Mouse (Mus musculus) thymus, postnatal 4 days (tissue): ENCODE measurements around the gene Emilin3.
"Not testable (repeated sequence)": the region's sequence is repeated elsewhere in the genome, so short reads cannot be mapped to it uniquely, and the experiment has no call there.

Experiments
- DNase-seq: peaks from one replicate; pipeline ENCODE4 v3.0.0; 2021

Gene Emilin3

DNA sequence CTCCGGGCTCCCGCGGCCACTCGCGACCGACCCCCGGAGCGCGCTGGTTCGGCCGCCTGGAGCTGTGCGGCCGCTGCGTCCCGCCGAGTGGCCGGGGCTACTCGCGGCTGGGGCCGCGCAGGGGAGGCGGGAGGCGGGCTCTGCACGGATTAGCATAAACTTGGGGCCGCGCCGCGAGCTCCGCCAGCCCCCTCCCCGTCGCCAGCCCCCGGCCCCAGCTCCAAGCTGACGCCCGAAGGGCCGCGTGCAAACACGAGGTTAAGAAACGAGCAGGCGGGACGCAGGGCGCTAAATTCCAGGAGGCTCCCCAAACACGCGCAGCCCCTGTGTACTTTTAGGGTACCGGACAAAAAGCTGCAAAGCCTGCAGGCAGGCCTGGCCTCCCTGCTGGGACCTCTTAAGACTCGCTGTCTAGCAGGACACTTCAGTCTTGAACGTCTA is at the start of gene Emilin3:
Gene Emilin3, minus strand, starts transcription at position 98 of the 441 bp plus-strand sequence.
- no peak for DNase-seq

DNA sequence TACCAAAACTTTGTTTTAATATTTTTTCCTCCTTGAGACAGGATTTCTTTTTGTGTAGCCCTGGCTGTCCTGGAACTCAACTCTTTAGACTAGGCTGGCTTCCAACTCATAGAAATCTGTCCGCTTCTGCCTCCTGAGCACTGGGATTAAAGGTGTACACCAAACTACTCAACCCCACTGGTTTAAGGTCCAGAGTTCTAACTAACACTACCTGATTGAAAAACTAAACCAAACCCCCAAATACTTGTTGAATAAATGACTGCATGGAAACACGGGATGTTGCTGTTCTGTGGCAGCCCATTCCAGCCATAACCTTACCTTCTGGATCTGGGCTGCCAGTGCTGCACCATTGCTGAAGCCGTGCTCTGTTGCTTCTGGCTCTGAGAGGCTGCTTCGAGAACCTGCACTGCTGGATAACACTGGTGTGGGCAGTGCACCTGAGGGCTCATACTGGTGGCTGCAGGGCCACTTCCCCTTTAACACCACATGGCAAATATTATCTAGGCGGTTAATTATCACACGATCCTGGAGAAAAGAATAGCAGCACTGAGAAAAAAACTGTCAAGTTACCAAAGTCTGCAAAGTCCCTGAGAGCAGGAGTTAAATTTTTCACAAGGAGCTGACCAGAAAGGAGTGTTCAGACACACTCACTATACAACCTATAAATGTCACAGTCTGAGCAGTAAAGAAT is 49.0 kb upstream of the Emilin3 start:
- DNase-seq, result no peak

DNA sequence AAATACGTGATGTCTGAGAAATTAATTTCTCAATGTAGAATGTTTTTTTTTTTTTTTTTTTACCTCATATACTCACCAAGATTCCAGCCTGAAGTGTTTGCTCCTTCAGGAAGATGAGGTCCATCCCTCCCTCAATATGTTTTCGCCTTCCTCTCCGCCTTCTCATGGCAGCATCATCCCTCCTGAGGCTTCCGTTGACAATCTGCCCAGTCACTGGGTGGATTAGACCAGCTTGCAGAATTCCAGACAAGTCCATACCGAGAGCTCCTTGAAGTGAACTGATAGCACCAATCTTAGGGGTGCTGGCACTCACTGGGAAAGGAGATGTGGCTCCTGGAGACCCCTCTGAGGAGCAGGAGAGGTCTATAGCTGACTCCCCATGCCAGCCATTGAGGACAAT is 47.8 kb upstream of the Emilin3 start:
- DNase-seq, result no peak

DNA sequence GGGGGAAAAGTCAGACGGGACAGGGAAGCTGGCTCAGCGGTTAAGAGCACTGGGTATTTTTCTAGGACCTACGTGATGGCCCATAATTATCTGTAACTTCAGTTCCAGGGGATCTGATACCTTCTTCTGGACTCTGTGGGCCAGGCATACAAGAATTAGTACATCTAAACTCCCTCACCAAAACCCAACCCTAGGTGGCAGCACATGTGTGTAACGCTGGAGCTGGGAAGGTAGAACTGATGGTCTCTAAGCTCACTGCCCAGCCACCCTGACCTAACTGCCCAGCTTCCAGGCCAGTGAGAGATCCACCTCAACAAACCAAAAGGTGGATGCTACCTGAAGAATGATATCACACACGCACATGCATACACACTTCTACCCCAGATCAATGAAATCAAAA is 46.6 kb upstream of the Emilin3 start:
- DNase-seq, result peak; percentile 27

DNA sequence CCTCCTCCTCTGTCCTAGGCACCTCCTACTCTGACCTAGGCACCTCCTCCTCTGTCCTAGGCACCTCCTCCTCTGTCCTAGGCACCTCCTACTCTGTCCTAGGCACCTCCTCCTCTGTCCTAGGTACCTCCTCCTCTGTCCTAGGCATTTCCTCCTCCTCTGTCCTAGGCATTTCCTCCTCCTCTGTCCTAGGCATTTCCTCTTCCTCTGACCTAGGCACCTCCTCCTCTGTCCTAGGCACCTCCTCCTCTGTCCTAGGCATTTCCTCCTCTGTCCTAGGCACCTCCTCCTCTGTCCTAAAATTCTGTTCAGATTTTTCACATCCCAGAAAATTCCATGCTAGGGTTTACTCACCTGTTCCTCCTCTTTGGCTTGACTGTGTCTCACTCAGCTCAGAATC is 45.7 kb upstream of the Emilin3 start:
- DNase-seq, result not testable (repeated sequence)

DNA sequence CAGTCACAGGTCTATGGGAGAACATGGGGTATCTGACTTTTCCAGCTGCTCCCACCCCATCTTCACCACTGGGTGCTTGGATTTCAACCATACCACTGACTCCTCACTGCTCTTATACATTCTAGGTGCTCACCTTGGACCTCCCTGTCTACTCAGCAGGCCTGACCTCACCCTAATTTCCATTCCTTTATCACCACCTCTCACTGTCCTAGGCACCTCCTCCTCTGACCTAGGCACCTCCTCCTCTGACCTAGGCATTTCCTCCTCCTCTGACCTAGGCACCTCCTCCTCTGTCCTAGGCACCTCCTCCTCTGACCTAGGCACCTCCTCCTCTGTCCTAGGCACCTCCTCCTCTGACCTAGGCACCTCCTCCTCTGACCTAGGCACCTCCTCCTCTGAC is 45.2 kb upstream of the Emilin3 start:
- not testable (repeated sequence) for DNase-seq

DNA sequence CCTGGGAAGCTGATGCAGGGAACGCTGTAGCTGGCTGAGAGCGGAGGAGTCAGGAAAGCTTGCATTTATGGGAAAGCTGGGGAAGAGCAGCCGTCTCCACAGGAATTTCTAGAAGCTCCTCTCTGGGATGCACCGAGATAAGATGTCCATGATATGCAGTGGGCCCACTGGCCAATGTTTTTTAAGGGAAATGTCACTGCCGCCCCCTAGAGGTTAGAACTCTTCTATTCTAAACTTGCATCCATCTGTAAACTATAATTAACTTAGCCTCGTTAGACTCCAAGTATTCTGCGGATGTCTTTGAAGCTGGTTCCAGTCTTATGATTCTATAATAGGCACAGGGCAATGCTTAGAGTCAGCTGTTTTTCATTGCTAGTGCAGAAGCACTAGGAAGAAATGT is 43.2 kb upstream of the Emilin3 start:
- DNase-seq, result no peak

DNA sequence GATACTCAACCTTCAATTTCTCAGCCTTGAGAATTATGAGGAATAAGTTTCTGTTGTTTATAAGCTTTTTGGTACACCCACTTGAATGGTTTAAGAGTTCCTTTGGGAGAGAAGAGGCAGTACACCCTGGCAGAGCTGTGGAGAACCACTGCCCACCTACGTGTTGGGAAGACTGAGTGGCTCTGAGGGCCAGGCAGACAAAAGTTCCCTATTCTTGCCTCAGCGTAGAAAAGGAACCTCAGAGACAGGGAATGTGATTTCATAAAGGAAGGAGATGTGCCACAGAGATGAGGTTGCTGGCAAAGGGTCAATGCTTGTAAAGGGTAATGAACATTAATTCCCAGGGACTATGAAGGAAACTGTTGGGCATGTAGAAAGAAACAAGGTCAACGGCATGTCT is 42.4 kb upstream of the Emilin3 start:
- DNase-seq, result no peak

DNA sequence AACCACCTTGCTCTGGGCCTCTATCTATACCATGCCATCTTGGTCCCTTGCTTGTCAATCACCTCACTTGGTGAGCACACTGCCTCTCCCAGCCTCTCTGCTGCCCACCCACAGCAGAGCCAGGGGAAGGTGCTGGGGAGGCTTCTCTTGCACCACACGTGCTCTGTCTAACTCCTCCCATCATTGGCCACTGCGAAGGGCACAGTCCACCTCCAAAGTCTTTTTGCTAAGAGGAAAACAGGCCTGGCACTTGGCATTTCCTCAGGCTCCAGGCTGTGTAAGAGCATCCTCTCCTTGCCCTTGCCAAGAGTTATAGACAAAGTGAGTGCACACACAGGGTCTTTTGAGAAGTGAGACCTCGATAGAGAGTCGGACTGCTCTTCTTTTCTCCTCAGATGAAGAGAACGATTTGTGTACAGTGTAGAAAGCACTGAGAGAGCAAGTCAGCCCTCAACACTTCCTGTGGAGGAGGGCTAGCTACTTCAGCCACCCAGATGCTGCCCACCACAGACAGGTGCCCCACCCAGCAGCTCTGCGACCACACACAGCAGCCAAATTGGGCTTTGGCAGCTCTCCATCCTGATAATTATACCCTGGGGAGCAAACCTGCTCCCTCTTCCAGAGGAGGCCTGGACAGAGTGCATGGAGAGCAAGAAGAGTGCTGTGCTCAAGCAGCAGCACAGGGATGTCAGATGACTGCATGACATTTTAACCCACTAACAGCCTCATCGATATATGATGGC is 41.2 kb upstream of the Emilin3 start:
- no peak for DNase-seq

DNA sequence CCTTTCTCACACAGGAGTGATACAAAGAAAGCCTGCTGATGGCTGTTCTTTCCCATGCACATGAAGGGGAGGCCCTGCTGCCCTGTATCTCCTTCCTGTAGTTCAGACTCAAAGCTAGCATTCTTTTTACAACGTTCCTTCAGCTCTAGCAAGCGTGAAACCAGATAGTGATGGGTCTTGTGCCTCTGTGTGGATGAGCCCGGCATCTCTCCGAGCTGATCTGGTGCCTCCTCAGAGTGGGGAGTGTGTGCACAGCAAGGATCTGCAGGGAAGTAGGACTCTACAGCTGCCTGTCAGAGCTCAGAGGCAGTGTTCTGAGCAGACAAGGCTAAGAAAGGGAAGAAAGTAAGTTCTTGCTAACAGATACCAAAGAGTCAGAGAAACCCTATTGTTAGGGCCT is 39.5 kb upstream of the Emilin3 start:
- no peak for DNase-seq

DNA sequence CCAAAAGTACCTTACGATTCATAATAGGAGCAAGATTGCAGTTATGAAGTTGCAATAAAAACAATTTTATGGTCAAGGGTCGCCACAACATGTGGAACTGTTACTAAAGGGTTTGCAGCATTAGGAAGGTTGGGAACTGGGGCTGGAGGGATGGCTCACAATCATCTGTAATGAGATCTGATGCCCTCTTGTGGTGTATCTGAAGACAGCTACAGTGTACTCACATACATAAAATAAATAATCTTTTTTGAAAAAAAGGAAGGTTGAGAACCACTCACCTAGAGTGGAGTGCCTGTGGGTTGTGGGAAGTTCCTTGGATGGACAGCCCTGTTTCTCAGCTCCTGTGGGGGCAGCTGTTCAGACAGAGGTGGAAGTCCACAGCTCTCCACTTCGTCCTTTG is 30.3 kb upstream of the Emilin3 start:
- no peak for DNase-seq

DNA sequence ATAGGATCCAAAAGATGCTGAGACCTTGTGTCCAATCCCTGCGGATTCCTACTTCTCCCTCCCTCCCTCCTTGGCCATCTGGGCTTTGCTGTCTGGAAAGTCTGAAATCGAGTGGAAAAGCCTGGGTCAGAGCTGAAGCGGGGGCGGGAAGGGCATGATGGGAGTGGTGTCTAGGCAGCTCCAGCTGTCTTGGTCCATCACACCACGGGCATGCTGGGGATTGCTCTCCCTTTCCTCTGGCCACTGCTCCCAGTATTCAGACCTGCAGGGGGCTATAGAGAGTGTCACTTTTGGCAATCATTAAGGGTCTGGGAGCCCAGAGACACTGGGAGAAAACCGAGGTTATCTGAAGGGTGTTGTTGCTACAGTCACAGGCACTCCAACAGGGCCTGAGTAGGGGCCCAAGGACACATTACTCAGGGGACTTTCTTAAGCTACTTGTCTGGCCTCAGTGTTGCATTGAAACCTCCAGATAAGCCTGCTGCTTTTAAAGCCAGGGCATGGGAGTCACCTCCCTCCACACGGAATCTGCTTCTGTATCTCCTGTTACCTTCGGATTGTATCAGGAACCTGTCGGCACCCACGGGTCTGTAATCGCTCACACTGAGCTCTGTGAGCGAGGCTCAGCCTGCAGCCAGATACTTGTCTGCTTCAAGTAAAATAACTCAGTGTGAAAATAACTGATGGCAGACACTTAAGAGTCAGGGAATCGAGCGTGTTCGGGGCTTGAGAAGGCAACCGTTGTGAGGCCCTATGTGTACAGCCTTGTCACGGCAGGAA is 29.0 kb upstream of the Emilin3 start:
- no peak for DNase-seq

DNA sequence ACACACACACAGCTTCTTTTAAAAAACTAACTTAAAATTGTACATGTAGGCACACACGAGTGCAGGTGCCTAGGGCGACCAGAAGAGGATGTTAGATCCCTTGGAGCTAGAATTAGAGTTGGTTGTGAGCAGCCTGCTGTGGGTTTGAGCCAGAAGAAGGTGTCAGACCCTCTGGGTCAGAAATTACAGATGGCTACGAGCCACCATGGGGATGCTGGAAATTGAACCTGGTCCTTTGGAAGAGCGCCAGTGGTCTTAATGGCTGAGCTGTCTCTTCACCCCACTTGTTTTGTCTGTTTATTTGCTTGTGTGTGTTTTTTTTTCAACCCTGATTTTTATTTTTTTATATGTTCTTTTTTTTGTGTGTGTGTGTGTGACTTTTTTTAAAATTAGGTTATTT is 22.3 kb upstream of the Emilin3 start:
- no peak for DNase-seq

DNA sequence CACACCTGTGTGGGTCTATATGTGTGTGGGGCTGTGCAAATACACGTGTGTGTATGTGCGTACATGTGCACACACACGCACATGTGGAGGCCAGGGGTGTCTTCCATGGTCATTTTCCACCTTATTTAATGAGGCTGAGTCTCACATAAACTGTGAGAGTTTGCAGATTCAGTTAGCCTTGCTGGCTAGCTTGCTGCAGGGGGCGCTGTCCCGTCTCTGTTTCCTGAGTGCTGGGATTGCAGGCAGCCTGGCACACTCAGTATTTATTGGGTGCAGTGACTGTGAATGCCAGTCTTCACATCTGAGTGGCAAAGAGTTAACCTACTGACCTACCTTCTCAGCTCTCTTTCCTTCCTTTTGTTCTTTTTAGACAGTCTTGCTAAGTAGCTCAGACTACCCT is 21.8 kb upstream of the Emilin3 start:
- DNase-seq, result peak; percentile 38

DNA sequence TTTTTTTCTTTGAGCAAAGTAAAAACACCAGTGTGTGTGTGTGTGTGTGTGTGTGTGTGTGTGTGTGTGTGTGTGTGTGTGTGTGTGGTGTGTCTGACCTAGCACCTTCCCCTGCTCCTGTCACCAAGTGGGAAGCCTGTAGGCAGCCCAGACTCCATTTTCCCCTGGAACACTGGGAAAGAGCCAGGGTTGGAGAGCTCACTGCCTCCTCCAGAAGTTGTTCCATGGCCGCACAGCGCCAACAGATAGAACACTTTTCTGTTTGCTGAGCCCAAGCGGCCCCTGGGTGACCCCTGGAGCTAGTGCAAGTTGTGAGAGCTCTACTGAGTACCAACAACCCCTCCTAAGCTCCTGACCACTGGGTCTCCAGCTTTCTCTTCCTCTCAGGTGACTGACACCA is 20.9 kb upstream of the Emilin3 start:
- DNase-seq, result no peak

DNA sequence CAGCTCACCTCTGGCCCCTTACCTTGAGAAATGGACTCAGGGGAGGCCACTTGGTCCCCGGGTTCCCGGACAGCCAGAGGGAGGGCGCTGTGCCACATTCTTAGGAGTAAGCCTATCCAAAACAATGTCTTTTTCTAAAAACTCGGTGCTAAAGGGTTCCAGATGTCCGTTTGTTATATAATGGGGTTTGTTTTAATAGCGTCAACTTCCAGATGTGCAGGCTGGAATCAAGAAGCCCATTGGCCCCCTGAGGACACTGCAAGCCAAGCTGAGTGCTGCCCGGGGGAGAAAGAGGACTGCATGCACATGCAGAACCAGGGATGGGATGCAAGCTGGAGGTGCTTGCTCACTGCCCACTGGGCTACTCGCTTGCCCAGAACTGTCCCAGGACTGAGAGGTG is 20.2 kb upstream of the Emilin3 start:
- no peak for DNase-seq

DNA sequence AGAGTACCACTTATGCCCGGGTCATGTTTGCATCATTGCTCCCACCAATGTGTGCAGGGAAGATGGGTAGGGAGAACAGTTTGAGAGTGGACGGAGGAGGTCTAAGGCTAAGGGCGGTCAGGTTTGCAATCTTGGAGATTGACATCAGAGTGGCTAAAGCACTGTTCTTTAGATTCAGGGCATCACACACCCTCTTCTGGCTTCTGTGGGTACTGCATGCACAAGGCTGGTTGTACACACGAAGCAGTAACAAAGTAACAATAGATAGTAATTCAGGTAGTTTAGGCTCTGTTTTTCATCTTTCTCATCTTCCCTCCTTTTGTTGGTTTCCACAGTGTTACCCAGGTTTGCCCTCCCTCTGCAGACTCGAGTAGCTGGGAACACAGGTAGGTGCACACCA is 19.2 kb upstream of the Emilin3 start:
- DNase-seq, result no peak

DNA sequence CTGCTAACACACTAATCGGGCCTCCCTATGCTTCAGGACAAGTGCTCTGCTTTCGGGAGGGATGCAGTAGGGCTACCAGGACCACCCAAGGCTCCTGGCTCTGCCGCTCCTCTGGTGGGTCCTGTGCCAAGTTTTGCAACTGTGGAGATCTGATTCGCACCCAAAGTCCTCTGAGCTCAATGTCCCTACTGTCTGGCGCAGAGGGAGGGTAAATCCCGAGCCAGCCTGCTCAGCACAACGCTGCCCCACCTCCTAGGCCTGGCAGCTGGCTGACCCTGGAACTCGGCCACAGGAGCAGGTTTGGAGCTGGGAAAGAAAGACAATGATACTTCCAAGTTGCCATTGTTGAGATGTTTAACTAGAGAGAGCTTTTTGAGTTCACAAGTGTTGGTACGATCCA is 13.1 kb upstream of the Emilin3 start:
- no peak for DNase-seq

DNA sequence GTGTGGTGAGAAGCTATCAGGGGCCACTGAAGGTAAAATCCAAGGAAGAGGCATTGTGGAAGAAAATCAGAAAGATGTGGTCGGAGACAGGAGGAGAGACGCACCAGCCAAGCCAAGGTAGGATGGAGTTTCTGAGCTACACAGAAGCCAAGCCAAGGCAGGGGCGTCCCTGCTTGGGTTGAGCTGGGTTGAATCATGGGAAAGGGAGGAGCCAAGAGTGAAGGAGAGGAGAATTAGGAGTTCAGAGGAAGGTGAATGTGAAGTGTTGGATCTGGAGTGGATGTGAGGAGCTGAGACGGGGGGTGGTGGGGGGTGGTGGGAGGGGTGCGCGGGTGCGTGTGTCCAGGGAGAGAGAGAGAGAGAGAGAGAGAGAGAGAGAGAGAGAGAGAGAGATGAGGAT is 9.2 kb upstream of the Emilin3 start:
- DNase-seq, result no peak

DNA sequence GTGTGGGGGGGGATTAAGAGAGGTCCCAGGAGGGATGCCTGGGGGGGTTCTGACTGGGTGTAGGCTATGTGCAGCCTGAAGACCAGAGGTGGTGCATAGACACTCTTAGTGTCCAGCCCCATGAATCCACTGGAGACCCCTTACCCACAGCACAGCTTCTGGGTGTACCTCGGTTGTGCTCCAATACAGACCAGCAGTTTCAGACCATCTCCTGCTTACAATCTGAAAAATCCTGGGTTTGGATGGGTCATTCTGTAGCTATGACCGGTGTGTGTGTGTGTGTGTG is 6.7 kb upstream of the Emilin3 start:
- no peak for DNase-seq

DNA sequence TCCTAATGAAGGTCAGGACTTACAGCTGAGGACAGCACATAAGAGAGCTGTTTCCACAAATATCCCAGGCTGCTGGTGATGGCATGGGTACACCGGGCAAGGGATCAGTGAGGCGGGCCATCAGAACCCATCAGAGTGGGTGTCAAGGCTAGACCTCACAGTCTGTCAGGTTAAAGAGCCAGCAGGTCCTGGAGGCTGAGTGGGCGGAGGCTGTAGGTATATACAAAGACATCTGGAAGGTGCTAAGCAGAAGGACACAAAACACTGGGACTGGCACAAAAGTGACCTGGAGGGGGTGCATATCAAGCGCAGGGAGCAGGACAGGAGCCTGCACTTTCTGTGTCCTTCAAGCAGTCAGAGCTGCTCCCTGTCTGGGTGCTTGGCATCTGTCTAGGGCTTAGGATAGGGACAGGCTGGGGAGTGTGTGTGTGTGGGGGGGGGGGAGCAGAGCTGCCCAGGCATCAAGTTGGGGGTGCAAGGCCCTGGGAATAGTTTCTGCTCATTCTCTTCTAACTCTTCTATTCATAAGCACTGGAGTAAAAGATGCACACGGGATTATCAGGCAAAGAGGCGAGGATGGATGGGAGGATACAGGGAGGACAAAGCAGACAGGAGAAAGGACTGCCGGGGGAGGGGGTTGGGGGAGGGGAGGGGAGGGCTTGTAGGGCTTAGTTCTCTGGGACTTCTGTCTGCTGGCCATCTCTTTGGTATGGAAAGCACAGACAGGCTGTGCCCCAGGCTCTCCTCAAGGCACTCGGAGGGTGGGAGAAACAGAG is 6.2 kb upstream of the Emilin3 start:
- no peak for DNase-seq

DNA sequence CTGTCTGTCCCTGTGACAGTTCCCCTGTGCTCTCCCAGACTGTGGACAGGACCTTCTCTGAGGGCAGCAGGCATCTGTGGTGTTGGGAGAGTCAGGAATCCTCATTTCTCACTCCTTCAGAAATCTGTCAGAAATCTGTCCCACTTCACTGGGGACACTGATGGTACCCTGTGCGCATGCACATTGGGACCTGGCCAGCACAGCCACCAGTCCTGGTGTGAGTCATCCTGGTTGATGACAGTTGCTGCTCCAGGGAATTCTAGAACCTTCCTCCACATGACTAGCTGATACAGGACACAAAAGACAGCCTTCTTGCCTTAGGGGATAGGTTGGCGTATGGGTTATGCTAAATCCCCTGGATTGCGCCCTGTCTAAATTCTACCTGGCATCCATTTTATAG is 5.2 kb upstream of the Emilin3 start:
- DNase-seq, result no peak

DNA sequence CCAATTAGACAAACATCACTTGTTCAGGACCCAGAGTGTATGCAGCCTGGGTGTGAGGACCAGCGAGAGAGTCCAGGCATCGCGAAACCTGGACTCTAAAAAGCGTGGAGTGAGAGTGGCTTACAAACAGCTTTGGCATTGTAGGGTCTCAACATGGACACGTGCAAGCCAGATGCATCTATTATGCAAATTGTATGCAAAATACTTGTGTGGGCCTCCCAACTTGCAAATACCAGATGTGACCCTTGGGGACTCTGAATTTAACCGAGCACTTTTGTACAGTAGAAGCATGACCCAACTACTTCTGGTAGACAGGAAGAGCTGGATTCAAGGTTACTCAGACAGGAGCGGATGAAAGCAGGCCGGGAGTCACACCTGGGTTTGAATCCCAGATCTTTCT is 4.6 kb upstream of the Emilin3 start:
- DNase-seq, result no peak
